Mouse (Mus musculus) hematopoietic stem cell, adult 5-6 weeks (primary cell): ENCODE results near the gene Nppb. TPM values are rescaled to one million over a fixed set of nuclear protein-coding genes. Genes with fewer than 3 reads are reported as not detected.

Experiments
- ATAC-seq, 2 experiments: fragments of 125-278 bp in 1 of 2; replicated peaks in 1 of 2; 2 replicates each; pipeline ENCODE4 v1.8.0; 2016 to 2017; ENCODE audit warnings: inconsistent platforms in 2 of 2, mild to moderate bottlenecking in 2 of 2, moderate number of reproducible peaks in 2 of 2, low read depth in 1 of 2, moderate TSS enrichment in 1 of 2; ENCODE audit not compliant: low FRiP score in 2 of 2, poor library complexity in 2 of 2, severe bottlenecking in 2 of 2, insufficient read depth in 1 of 2, low TSS enrichment in 1 of 2
- total RNA-seq: library from RNA; stranded (forward); fragments of 172-1452, 232-1000 nt; gene quantifications from 2 replicates; pipeline ENCODE4 v1.2.3, GENCODE M21; 2017

Nppb gene
- total RNA-seq, 1 experiment from 2014 or later = not detected

DNA sequence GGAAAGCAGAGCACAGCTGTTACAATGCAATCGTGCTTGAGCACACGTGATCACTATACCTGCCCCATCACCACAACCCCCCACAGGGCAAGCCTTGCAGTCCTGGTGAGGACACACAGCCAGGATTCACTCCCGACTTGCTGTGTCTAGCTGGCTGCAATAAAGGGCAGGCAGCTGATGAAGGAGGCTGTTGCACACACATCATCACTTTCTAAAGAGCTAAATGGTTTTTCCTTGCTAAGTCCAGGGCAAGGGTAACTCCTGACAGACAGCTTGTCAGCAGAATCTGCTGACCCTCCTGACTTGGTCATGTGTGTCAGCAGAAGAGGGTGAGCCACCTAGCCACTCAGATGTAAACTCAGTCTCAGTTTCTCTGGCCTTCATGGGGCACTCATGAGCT, 31.4 kb downstream of the Nppb start:
- no peak for ATAC-seq

DNA sequence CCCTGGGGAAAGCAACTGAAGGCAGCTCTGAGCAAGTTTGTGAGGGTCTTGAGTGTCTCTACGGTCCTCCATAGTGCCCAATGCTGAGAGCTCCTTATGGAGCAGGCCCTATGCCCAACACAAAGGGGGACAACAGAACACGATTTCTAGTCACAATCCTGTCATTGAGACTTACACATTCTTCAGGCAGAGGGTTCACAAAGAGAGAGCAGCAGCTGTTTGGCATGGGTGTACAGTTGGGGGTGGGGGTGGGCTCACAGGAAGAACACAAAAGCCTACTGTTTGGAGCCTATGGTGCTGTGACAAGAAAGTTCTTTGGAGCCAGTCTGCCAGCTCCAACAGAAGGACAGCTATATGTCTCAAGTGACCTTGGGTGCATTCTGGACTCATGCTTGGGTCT, 32.8 kb downstream of the Nppb start:
- no peak for ATAC-seq

DNA sequence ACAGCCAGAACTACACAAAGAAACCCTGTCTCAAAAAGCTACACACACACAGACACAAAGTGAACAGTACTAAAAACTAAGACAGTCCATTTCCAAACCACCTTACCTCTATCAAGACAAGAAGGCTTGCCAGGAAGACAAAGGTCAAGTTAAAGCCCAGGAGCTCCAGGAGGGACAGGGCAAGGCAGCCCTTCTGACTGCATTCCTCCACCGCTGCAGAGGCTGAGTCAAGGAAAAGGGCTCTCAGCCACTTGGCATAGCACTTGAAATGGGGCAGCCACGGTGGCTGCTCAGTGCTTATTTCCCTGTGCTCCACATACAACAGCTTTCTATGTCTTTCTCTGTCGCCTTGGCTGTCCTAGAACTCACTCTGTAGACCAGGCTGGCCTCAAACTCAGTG, 38.4 kb downstream of the Nppb start:
- no peak for ATAC-seq

GRCm38 (mm10) chr4:148029297-148029696, 43.7 kb downstream of the Nppb start:
- ATAC-seq = no peak

DNA sequence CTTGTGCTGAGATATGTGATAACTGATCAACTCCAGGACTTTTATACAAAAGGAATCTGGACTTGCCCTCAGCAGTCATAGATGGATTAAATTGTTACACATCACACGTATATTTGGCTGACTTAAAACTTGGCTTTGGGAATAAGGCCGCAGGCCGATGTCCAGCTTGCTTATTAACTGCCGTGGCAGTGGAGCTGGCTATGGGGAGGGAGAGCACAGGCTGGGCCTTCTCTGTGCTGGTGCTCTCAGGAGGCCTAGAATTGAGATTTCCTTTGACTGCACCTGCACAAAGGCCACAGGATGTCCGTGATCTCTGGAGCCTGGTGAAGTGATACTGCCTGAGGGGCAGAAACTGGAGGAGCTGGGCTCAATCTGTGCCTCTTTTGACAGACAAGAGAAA, 44.9 kb downstream of the Nppb start:
- ATAC-seq = no peak

GRCm38 (mm10) chr4:148033858-148034410, 48.3 kb downstream of the Nppb start:
- peak; percentile 19 to 24; a peak in 2 of 4 replicates for ATAC-seq

GRCm38 (mm10) chr4:148035440-148035839, 49.9 kb downstream of the Nppb start:
- ATAC-seq = no peak

Other genes with a start within 250 kb of the Nppb start
- gene Zfp984, start 176.0 kb upstream of the Nppb start, total RNA-seq = 42.7 and 60.9 TPM in 2 replicates
- 12.8 and 16.1 TPM in 2 replicates for gene Zfp933, start 137.4 kb upstream of the Nppb start, total RNA-seq
- 29.5 and 39.4 TPM in 2 replicates for gene Miip, start 117.0 kb upstream of the Nppb start, total RNA-seq
- 18.2 and 19.9 TPM in 2 replicates for gene Fv1, start 116.8 kb upstream of the Nppb start, total RNA-seq
- 27.5 and 29.5 TPM in 2 replicates for gene Mfn2, start 81.1 kb upstream of the Nppb start, total RNA-seq
- 10.5 and 11.4 TPM in 2 replicates for gene Plod1, start 49.0 kb upstream of the Nppb start, total RNA-seq
- 25.0 and 31.0 TPM in 2 replicates for gene 2510039O18Rik, start 44.9 kb upstream of the Nppb start, total RNA-seq
- not detected in 2 replicates for gene Nppa, start 14.9 kb downstream of the Nppb start, total RNA-seq
- 4.3 TPM in 2 replicates for gene Clcn6, start 53.0 kb downstream of the Nppb start, total RNA-seq
- 4.1 and 11.3 TPM in 2 replicates for gene Mthfr, start 53.3 kb downstream of the Nppb start, total RNA-seq
- 42.2 and 44.9 TPM in 2 replicates for gene Agtrap, start 102.2 kb downstream of the Nppb start, total RNA-seq
- gene Mad2l2, start 144.6 kb downstream of the Nppb start, total RNA-seq = 4.1 and 10.3 TPM in 2 replicates
- gene Draxin, start 144.9 kb downstream of the Nppb start, total RNA-seq = not detected in 2 replicates
- 6.2 and 13.1 TPM in 2 replicates for gene Fbxo6, start 166.4 kb downstream of the Nppb start, total RNA-seq
- 3.9 and 4.1 TPM in 2 replicates for gene Fbxo44, start 174.7 kb downstream of the Nppb start, total RNA-seq
- not detected in 2 replicates for gene Fbxo2, start 174.8 kb downstream of the Nppb start, total RNA-seq